Mouse (Mus musculus) limb, embryonic 15.5 days (tissue): ENCODE results near the gene Ms4a15. TPM values are rescaled to one million over a fixed set of nuclear protein-coding genes. Genes with fewer than 3 reads are reported as not detected.

Experiments used
- ATAC-seq: fragments of 200-750 bp; cut with Nextera tagmentation; 2 replicates; pipeline ENCODE4 v1.8.0; 2017; ENCODE audit warnings: low read depth, moderate TSS enrichment; ENCODE audit not compliant: insufficient number of reproducible peaks, low FRiP score, low TSS enrichment
- H3K27ac ChIP-seq: fragments of 300-500 bp; sonication (generic); 2 replicates; pipeline ENCODE4 v1.5.1; 2015; ENCODE audit warnings: moderate library complexity, mild to moderate bottlenecking, inconsistent platforms
- H3K27me3 ChIP-seq: fragments of 300-500 bp; sonication (generic); 2 replicates; pipeline ENCODE4 v1.6.1; 2015; ENCODE audit warnings: inconsistent platforms
- H3K36me3 ChIP-seq: fragments of 300-500 bp; sonication (generic); 2 replicates; pipeline ENCODE4 v1.6.1; 2015; ENCODE audit warnings: inconsistent platforms
- H3K4me1 ChIP-seq: fragments of 300-500 bp; sonication (generic); 2 replicates; pipeline ENCODE4 v1.6.1; 2015; ENCODE audit warnings: inconsistent platforms
- H3K4me2 ChIP-seq: fragments of 300-500 bp; sonication (generic); 2 replicates; pipeline ENCODE4 v1.6.1; 2015; ENCODE audit warnings: mild to moderate bottlenecking, inconsistent platforms
- H3K4me3 ChIP-seq: fragments of 300-500 bp; sonication (generic); 2 replicates; pipeline ENCODE4 v1.5.1; 2015; ENCODE audit warnings: mild to moderate bottlenecking, inconsistent platforms
- H3K9ac ChIP-seq: fragments of 300-500 bp; sonication (generic); 2 replicates; pipeline ENCODE4 v1.6.1; 2015; ENCODE audit warnings: inconsistent platforms
- H3K9me3 ChIP-seq: fragments of 300-500 bp; sonication (generic); 2 replicates; pipeline ENCODE4 v1.6.1; 2016; ENCODE audit warnings: inconsistent platforms
- WGBS: fragments of 180-500 bp; shearing (Covaris S2); methylation state at CpG from one replicate; pipeline ENCODE4 v1.1.7; 2015; 5-methylcytosine and 5-hydroxymethylcytosine counted together
- polyA plus RNA-seq: library from polyadenylated mRNA; unstranded; fragments of >200 nt; fragmentation: Nextera tagmentation; extraction: Ambion mirVana; gene quantifications from 2 replicates; pipeline ENCODE4 v1.2.1, GENCODE M21; 2015

The Ms4a15 gene
- not detected in 2 replicates for polyA plus RNA-seq

- Histone ChIP-seq H3K9ac (no peak within 1 kb of the TSS), H3K4me3 (no peak within 1 kb of the TSS), H3K4me2 (no peak within 1 kb of the TSS), H3K9me3 (no peaks in the 10 kb centered on the region), H3K27ac (no peak within 1 kb of the TSS), H3K36me3 (no peaks in the 10 kb centered on the region), H3K4me1 (no peaks in the 10 kb centered on the region), H3K27me3 (peaks cover 4% of the 10 kb centered on the region; the same call in 1 of the 2 replicates)
- no peak for ATAC-seq
- 92% methylated on average over 7 of the region's 7 CpGs for WGBS
Measured at GRCm38 (mm10) chr19:10993150-10993549, at the start of gene Ms4a15. TSS of gene Ms4a15 (minus strand) at chr19:10993250.

- H3K4me2 ChIP-seq: no peak overlapping the region
- H3K9me3 ChIP-seq: no peaks in the 10 kb centered on the region
- no peak for ATAC-seq
- H3K9ac ChIP-seq: no peak overlapping the region
- H3K27ac ChIP-seq: no peak overlapping the region
- no peaks in the 10 kb centered on the region for H3K27me3 ChIP-seq
- no peaks in the 10 kb centered on the region for H3K36me3 ChIP-seq
- H3K4me3 ChIP-seq: no peak overlapping the region
- H3K4me1 ChIP-seq: no peaks in the 10 kb centered on the region
Measured at GRCm38 (mm10) chr19:11037570-11037969, 44.5 kb upstream of the Ms4a15 start.

DNA sequence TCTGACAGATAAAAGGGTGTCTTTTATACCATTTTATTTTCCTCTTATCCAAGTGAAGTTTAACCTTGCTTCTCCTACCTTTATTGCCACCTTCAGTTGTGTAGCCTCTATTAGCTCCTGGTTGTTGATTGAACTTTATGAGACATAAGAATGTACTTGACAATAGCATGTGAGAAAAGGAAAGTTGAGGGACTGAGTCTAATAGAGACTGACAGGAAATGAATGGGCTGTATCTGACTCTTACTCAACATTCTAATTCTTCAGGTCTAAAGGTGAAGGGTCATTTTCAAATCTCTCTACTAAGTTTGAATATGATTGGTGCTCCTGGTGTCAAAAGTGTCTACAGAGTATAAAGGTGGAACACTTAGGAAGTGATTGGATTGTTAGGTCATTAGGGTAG, 29.3 kb upstream of the Ms4a15 start:
- no peak for ATAC-seq
- no peaks in the 10 kb centered on the region for H3K36me3 ChIP-seq
- no peaks in the 10 kb centered on the region for H3K9me3 ChIP-seq
- no peak overlapping the region for H3K4me2 ChIP-seq
- no peaks in the 10 kb centered on the region for H3K27me3 ChIP-seq
- no peaks in the 10 kb centered on the region for H3K4me1 ChIP-seq
- no peak overlapping the region for H3K4me3 ChIP-seq
- H3K9ac ChIP-seq: no peak overlapping the region
- H3K27ac ChIP-seq: no peak overlapping the region

DNA sequence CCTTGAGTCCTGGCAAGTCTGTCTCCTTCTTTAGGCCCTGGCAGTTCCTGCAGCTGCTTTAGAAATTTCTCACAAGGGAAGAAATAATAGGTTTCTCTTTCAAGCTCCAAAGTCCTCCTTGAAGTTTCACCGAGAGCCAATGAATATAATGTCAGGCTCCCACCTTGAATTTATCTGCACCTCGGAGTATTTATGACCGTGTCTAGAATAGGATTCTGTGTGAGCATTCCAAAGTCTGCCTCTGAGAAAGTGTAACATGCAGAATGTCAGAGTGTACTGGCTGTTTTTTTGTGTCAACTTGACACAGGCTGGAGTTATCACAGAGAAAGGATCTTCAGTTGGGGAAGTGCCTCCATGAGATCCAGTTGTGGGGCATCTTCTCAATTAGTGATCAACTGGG, 24.8 kb upstream of the Ms4a15 start, which contains the start of gene Ms4a18:
Gene Ms4a18, minus strand, starts transcription at position 141 of the 400 bp plus-strand sequence.
- H3K4me3 ChIP-seq: no peak within 1 kb of the TSS
- no peak for ATAC-seq
- H3K9ac ChIP-seq: no peak within 1 kb of the TSS
- no peak within 1 kb of the TSS for H3K27ac ChIP-seq
- no peak within 1 kb of the TSS for H3K4me2 ChIP-seq
- H3K27me3 ChIP-seq: no peaks in the 10 kb centered on the region
- no peaks in the 10 kb centered on the region for H3K9me3 ChIP-seq
- H3K4me1 ChIP-seq: no peaks in the 10 kb centered on the region
- 70% methylated on average over 3 of the region's 3 CpGs for WGBS
- no peaks in the 10 kb centered on the region for H3K36me3 ChIP-seq

- H3K27ac ChIP-seq: no peak overlapping the region
- H3K36me3 ChIP-seq: no peaks in the 10 kb centered on the region
- no peaks in the 10 kb centered on the region for H3K4me1 ChIP-seq
- no peak overlapping the region for H3K4me3 ChIP-seq
- H3K4me2 ChIP-seq: no peak overlapping the region
- H3K27me3 ChIP-seq: no peaks in the 10 kb centered on the region
- H3K9me3 ChIP-seq: no peaks in the 10 kb centered on the region
- no peak for ATAC-seq
- no peak overlapping the region for H3K9ac ChIP-seq
- 72% methylated on average over 2 of the region's 2 CpGs for WGBS
Measured at GRCm38 (mm10) chr19:11017251-11017650, 24.2 kb upstream of the Ms4a15 start.

DNA sequence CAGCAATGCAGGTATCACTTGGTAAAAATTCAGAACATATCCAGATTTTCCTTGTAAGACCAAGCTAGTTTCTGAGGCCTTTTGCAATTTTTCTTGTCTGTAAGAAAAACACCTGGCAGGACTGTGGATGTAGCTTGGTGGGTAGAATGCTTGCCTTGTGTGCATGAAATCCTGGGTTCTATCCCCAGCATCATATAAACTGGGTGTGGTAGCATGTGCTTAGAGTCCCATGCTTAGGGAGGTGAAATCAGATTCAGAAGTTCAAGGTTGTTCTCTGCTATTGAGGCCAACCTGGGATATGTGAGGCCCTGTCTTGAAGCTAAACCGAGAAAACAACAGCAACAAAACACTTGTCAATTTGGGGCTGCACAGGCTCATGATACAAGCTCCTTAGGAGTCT, 22.9 kb upstream of the Ms4a15 start:
- no peak overlapping the region for H3K27ac ChIP-seq
- H3K4me2 ChIP-seq: no peak overlapping the region
- H3K36me3 ChIP-seq: no peaks in the 10 kb centered on the region
- H3K4me1 ChIP-seq: no peaks in the 10 kb centered on the region
- no peak overlapping the region for H3K4me3 ChIP-seq
- 78% methylated on average over 1 of the region's 1 CpGs for WGBS
- H3K9me3 ChIP-seq: no peaks in the 10 kb centered on the region
- H3K27me3 ChIP-seq: no peaks in the 10 kb centered on the region
- no peak overlapping the region for H3K9ac ChIP-seq
- no peak for ATAC-seq

- H3K36me3 ChIP-seq: no peaks in the 10 kb centered on the region
- H3K27me3 ChIP-seq: no peaks in the 10 kb centered on the region
- H3K9ac ChIP-seq: no peak overlapping the region
- H3K4me1 ChIP-seq: no peaks in the 10 kb centered on the region
- no peak overlapping the region for H3K4me2 ChIP-seq
- no peak overlapping the region for H3K27ac ChIP-seq
- no peak for ATAC-seq
- H3K4me3 ChIP-seq: no peak overlapping the region
- H3K9me3 ChIP-seq: no peaks in the 10 kb centered on the region
Measured at GRCm38 (mm10) chr19:11015468-11015867, 22.4 kb upstream of the Ms4a15 start.

DNA sequence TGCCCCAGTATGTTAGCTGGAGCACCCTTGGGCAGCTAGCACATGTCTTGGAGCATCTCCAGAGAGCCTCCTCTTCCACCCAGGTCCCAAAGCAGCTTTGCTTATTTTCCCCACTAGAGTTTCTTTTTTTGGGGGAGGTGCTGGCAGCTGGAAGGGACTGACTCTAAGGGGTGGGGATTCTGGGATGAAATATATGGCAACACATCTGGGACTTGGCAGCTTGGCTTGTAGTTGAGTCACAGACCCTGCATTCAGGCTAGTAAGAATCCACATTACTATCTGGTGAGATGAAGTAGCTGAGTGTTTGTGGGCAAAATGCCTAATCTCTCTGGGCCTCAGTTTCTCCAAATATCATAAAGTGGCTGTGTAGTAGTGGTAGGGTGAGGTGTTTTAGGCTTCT, 1.1 kb downstream of the Ms4a15 start:
- no peak for ATAC-seq
- H3K9me3 ChIP-seq: no peaks in the 10 kb centered on the region
- H3K27me3 ChIP-seq: peaks cover 4% of the 10 kb centered on the region; the same call in 1 of the 2 replicates
- no peak overlapping the region for H3K4me2 ChIP-seq
- no peaks in the 10 kb centered on the region for H3K36me3 ChIP-seq
- H3K4me3 ChIP-seq: no peak overlapping the region
- no peaks in the 10 kb centered on the region for H3K4me1 ChIP-seq
- H3K27ac ChIP-seq: no peak overlapping the region
- H3K9ac ChIP-seq: no peak overlapping the region

DNA sequence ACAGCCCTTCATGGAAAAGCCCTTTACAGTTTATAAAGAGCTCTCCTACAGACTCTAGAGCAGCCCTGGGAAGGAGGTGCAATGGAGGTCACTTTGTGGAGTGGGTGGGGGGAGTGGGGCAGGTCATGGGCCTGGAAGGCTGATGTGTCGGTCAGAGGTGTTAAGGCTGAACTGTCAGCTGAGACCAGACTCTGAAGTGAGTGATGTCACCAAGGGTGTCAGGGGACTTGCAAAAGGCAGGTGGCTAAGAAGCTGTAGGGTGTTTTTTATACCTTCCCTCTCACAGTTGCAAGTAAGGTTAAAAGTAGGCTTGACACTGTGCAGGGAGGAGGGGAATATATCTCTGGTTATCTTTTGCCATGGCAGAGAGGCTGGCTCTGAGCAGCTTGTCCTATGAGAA, 2.3 kb downstream of the Ms4a15 start:
- Histone ChIP-seq H3K9ac (no peak overlapping the region), H3K27me3 (peaks cover 4% of the 10 kb centered on the region; the same call in 1 of the 2 replicates), H3K36me3 (no peaks in the 10 kb centered on the region), H3K4me2 (no peak overlapping the region), H3K4me1 (no peaks in the 10 kb centered on the region), H3K9me3 (no peaks in the 10 kb centered on the region), H3K4me3 (no peak overlapping the region), H3K27ac (no peak overlapping the region)
- ATAC-seq: no peak
- WGBS: 47% methylated on average over 1 of the region's 1 CpGs

DNA sequence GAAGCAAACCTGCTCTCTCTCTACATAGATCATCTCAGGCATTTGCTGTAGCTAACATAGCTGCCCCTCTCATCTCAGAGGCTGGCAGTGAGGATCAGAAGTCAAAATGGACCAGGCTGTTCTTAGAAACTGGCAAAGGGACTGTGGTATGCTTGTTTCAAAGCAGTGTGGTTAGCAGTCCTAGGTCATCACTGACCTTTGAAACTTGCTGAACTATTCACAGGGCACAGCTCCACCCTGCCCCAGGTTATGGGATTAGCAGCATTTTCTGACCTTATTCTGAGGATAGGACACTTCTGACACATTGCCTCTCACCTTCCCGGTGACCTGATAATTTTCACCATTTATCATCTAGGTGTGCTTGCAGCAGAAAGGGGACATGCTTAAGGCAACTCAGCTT, 4.5 kb downstream of the Ms4a15 start:
- Histone ChIP-seq H3K27ac (no peak overlapping the region), H3K9ac (no peak overlapping the region), H3K4me1 (no peaks in the 10 kb centered on the region), H3K4me2 (no peak overlapping the region), H3K9me3 (no peaks in the 10 kb centered on the region), H3K4me3 (no peak overlapping the region), H3K27me3 (peaks cover 4% of the 10 kb centered on the region; the same call in 1 of the 2 replicates), H3K36me3 (no peaks in the 10 kb centered on the region)
- WGBS: 67% methylated on average over 1 of the region's 1 CpGs
- ATAC-seq: no peak

DNA sequence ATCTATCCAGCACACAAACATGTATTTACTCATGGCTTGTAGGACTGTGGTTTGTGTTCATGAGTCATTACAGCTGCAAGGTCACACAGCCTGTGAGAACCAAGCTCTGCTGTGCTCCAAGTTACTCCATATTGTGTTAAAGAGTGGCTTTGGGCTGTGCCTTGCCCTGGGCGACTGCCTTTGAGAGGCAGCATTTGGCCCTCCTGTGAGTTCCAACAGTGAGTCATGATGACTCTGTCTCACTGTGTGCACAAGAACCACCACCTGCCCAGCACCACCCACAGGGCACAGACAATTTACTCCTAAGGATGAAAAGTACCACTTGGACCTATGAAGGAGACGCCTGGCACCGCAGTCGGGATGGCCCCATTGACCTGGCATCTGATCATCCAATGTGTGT, 7.2 kb downstream of the Ms4a15 start:
- Histone ChIP-seq H3K36me3 (no peaks in the 10 kb centered on the region), H3K27ac (no peak overlapping the region)
- no peak for ATAC-seq

DNA sequence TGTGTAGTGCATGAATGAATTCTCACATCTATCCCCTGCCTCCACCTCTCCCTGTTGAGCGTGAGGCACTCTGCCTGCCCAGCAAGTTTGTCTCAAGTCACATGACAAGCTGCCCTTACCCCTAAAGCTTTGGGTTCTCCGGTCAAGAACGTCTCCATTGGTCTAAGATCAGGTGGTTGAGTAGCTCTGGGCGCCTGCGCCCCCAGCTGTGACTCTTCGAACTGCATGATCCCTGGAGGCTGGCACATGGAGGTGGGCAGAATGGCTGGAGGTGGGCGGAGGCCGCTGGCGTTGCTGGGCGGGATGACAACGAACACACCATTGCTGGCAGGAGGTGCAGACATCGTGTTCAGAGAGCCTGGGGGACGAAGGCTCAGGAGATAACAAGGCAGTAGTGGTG, 8.5 kb downstream of the Ms4a15 start:
- Histone ChIP-seq H3K9ac (no peak overlapping the region), H3K27me3 (0 out of 2 replicates have a peak, but pooled peaks cover 3% of the 10 kb centered on the region), H3K9me3 (no peaks in the 10 kb centered on the region), H3K36me3 (no peaks in the 10 kb centered on the region), H3K4me2 (no peak overlapping the region), H3K4me3 (no peak overlapping the region), H3K4me1 (peaks cover 4% of the 10 kb centered on the region), H3K27ac (no peak overlapping the region)
- ATAC-seq: no peak
- 72% methylated on average over 13 of the region's 13 CpGs for WGBS

More for the DNA sequence above, 7.2 kb downstream of the Ms4a15 start:
- 86% methylated on average over 4 of the region's 4 CpGs for WGBS
- Histone ChIP-seq H3K27me3 (0 out of 2 replicates have a peak, but pooled peaks cover 4% of the 10 kb centered on the region), H3K4me2 (no peak overlapping the region), H3K4me3 (no peak overlapping the region), H3K4me1 (no peaks in the 10 kb centered on the region), H3K9me3 (no peaks in the 10 kb centered on the region), H3K9ac (no peak overlapping the region)

DNA sequence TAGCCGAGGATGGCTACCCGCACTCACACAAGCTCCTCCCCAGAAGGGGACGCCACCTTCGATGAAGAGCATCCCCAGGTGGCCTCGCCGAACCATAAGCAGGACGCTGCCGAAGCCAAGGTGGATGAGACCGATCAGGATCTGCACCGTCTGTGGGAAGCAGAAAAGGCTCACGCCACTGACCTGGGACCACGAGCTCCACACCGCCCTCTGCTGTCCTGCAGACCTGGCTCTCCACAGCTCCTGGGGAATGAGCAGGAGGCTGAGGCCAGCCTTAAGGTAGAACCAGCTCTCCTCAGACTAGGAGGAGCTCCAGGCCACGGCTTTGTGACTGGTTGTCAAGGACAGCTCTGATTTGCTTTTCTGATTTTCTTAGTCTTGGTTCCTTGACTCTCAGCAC, 9.9 kb downstream of the Ms4a15 start:
- Histone ChIP-seq H3K9ac (no peak overlapping the region), H3K36me3 (no peaks in the 10 kb centered on the region), H3K27me3 (no peaks in the 10 kb centered on the region), H3K4me1 (peaks cover 7% of the 10 kb centered on the region), H3K4me2 (no peak overlapping the region), H3K9me3 (no peaks in the 10 kb centered on the region), H3K27ac (no peak overlapping the region), H3K4me3 (no peak overlapping the region)
- WGBS: 17% methylated on average over 14 of the region's 14 CpGs
- ATAC-seq: no peak
